Mouse (Mus musculus): ENCODE data around the gene 2810004N23Rik. TPM values are rescaled to one million over a fixed set of nuclear protein-coding genes. Genes with fewer than 3 reads are reported as not detected.

2810004N23Rik gene
- polyA plus RNA-seq, 1 experiment: 5.4 TPM

DNA sequence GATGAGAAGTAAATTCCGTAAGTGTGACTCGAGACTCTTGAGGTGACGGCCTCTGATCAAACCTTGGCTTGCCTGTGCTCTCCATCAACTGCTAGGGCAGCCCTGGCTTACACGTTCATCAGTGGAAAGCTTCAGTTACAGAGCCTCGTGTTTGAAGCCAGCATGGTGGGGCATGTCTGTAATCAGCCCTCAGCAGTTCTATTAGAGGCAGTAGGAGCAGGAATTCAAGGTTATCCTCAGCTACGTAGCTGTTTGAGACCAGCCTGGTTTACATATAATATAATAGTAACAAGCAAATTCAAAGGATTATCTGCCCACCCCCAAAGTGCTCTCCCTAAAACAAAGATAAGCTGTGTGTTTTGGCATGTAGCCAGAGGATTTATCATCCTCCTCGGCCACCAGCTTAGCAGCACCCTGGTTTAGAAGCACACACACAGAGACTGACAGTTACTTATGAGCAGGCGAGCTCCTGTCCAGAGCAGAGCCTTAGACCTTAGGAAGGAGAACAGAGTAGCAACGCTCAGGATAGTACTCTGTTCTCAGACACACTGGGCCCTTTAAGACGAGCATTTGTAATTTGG lies 16.1 kb upstream of the 2810004N23Rik start:
- H3K36me3 ChIP-seq (ENCODE audit: control insufficient read depth, insufficient read depth, low read length): peaks cover 71% of the 10 kb centered on the region
- no peak overlapping the region for H3K27ac ChIP-seq (ENCODE audit: insufficient read depth, low read depth, low read length)
- no peaks in the 10 kb centered on the region for H3K27me3 ChIP-seq (ENCODE audit: control insufficient read depth, insufficient read depth, low read length)
- no peaks in the 10 kb centered on the region for H3K4me1 ChIP-seq (ENCODE audit: control insufficient read depth, insufficient read depth, insufficient read length, low read length)
- TF ChIP-seq CTCF (IDR thresholded peaks at IDR 0.05; ENCODE audit: extremely low read depth, insufficient read length, insufficient replicate concordance, low read depth, low read length) (no peak), POLR2A (IDR thresholded peaks at IDR 0.05; ENCODE audit: low read depth, low read length) (no peak)
- 68% methylated on average over 10 of the region's 10 CpGs for WGBS
- no peak overlapping the region for H3K4me3 ChIP-seq (ENCODE audit: low read depth, low read length)

DNA sequence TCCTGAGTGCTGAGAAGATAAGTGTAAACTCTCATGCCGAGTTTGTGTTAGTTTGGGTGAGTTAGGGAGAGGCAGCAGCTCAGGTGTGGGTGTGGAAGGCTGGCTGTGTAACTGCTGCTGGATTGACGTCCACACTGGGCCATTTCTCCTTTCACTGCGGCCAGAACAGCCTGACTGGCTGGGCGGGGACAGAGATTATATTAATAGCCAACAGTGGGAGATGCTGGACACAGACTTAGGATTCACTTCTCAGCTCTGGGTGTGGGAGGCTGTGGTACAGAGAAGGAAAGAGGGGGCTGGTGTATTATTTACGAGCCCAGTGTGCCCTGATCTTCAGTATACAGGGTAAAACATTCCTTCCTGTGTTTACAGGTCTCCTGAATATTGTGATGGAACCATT lies 15.2 kb upstream of the 2810004N23Rik start:
- H3K27ac ChIP-seq (ENCODE audit: insufficient read depth, low read depth, low read length): no peak overlapping the region
- H3K4me3 ChIP-seq (ENCODE audit: low read depth, low read length): no peak overlapping the region
- WGBS: 80% methylated on average over 5 of the region's 5 CpGs
- H3K36me3 ChIP-seq (ENCODE audit: control insufficient read depth, insufficient read depth, low read length): peaks cover 70% of the 10 kb centered on the region
- no peak for TF ChIP-seq CTCF (IDR thresholded peaks at IDR 0.05; ENCODE audit: extremely low read depth, insufficient read length, insufficient replicate concordance, low read depth, low read length)
- no peaks in the 10 kb centered on the region for H3K4me1 ChIP-seq (ENCODE audit: control insufficient read depth, insufficient read depth, insufficient read length, low read length)
- no peaks in the 10 kb centered on the region for H3K27me3 ChIP-seq (ENCODE audit: control insufficient read depth, insufficient read depth, low read length)

DNA sequence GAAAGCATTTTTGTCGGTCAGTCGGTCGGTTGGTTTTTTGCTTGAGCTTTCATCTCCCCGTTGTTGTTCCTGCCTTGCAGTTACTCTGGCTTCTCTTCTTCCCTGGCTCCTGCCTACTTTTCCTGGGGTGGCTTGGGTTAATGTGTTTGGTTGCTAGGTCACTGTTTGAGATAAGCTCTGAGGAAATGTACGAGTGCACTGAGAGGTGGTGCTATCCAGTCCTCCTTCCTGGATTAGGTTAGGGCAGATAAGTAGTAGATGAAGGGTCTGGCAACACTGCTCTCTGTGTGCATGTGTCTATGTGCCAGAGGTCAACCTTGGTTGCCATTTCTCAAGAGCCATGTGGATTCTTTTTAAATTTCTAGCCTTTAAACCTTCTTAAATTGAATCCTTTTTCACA lies 9.8 kb upstream of the 2810004N23Rik start:
- Histone ChIP-seq H3K27ac (ENCODE audit: insufficient read depth, low read depth, low read length) (no peak overlapping the region), H3K4me3 (ENCODE audit: low read depth, low read length) (no peak overlapping the region), H3K27me3 (ENCODE audit: control insufficient read depth, insufficient read depth, low read length) (no peaks in the 10 kb centered on the region), H3K4me1 (ENCODE audit: control insufficient read depth, insufficient read depth, insufficient read length, low read length) (no peaks in the 10 kb centered on the region), H3K36me3 (ENCODE audit: control insufficient read depth, insufficient read depth, low read length) (peaks cover 43% of the 10 kb centered on the region)
- TF ChIP-seq POLR2A (IDR thresholded peaks at IDR 0.05; ENCODE audit: low read depth, low read length) (no peak), CTCF (IDR thresholded peaks at IDR 0.05; ENCODE audit: extremely low read depth, insufficient read length, insufficient replicate concordance, low read depth, low read length) (no peak)
- 55% methylated on average over 5 of the region's 5 CpGs for WGBS

DNA sequence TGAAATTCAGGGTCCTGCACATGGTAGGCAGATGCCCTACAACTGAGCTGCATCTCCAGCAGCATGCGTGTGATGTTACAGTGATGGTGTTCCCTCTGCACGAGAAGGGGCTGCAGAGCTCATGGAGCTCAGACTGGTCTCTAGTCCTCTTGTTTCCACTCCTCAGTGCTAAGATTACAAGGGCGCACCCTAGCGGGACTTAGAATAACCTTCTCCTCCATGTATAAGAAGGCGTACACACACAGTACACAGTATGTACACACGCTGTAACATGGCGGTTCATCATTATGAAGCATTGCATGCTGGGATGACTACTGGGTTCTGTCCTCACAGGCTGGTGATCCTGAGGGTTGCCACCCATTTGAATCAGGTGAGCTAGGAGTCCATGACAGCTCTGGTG lies 9.2 kb upstream of the 2810004N23Rik start:
- peaks cover 38% of the 10 kb centered on the region for H3K36me3 ChIP-seq (ENCODE audit: control insufficient read depth, insufficient read depth, low read length)

DNA sequence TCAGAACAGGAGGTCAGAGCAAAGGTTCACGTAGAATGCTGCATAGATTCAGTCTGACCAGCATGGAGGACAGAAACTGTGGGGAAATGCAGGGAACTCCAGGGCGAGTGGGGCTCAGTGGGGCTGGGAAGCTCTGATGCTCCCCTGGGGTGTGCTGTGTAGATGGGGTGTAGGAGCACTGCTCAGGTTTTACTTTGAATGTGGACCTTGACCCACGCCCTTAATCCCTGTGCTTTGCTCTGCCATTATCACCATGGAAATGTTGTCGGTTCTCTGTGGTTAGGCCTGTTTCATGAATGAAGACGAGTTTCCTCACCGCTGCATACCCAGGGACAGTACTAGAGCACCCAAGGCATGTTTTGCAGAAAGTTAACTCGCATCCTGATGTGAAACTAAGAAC lies 8.6 kb upstream of the 2810004N23Rik start:
- peaks cover 32% of the 10 kb centered on the region for H3K36me3 ChIP-seq (ENCODE audit: control insufficient read depth, insufficient read depth, low read length)
- WGBS: 82% methylated on average over 7 of the region's 7 CpGs
- H3K4me3 ChIP-seq (ENCODE audit: low read depth, low read length): no peak overlapping the region
- no peak for TF ChIP-seq POLR2A (IDR thresholded peaks at IDR 0.05; ENCODE audit: low read depth, low read length)
- TF ChIP-seq CTCF (IDR thresholded peaks at IDR 0.05; ENCODE audit: extremely low read depth, insufficient read length, insufficient replicate concordance, low read depth, low read length): no peak
- no peaks in the 10 kb centered on the region for H3K27me3 ChIP-seq (ENCODE audit: control insufficient read depth, insufficient read depth, low read length)
- H3K4me1 ChIP-seq (ENCODE audit: control insufficient read depth, insufficient read depth, insufficient read length, low read length): no peaks in the 10 kb centered on the region
- H3K27ac ChIP-seq (ENCODE audit: insufficient read depth, low read depth, low read length): no peak overlapping the region

More for the DNA sequence above, 9.2 kb upstream of the 2810004N23Rik start:
- no peaks in the 10 kb centered on the region for H3K27me3 ChIP-seq (ENCODE audit: control insufficient read depth, insufficient read depth, low read length)
- no peak overlapping the region for H3K27ac ChIP-seq (ENCODE audit: insufficient read depth, low read depth, low read length)
- TF ChIP-seq POLR2A (IDR thresholded peaks at IDR 0.05; ENCODE audit: low read depth, low read length) (no peak), CTCF (IDR thresholded peaks at IDR 0.05; ENCODE audit: extremely low read depth, insufficient read length, insufficient replicate concordance, low read depth, low read length) (no peak)
- H3K4me3 ChIP-seq (ENCODE audit: low read depth, low read length): no peak overlapping the region
- no peaks in the 10 kb centered on the region for H3K4me1 ChIP-seq (ENCODE audit: control insufficient read depth, insufficient read depth, insufficient read length, low read length)
- WGBS: 94% methylated on average over 7 of the region's 7 CpGs

DNA sequence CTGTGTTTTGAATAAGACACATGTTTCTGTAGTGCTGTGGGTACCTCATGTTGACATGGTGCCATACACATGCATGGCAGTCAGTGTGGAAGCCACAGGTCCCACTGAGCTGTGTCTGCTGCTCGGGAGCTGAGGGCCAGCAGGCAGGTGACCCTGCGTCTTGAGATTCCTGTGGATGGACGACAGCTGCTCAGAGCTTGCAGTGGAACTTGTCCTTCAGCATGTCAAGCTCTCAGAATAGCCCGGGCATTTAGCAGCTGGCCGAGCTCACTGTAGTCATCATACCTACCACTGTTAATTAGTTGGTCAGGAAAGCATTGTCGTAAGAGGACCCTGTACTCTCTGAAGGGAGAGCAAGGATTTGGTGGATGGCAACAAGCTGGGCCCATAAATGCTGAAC lies 6.8 kb upstream of the 2810004N23Rik start:
- TF ChIP-seq CTCF (IDR thresholded peaks at IDR 0.05; ENCODE audit: extremely low read depth, insufficient read length, insufficient replicate concordance, low read depth, low read length): no peak
- TF ChIP-seq POLR2A (IDR thresholded peaks at IDR 0.05; ENCODE audit: low read depth, low read length): no peak
- Histone ChIP-seq H3K4me3 (ENCODE audit: low read depth, low read length) (no peak overlapping the region), H3K27me3 (ENCODE audit: control insufficient read depth, insufficient read depth, low read length) (no peaks in the 10 kb centered on the region), H3K27ac (ENCODE audit: insufficient read depth, low read depth, low read length) (no peak overlapping the region), H3K4me1 (ENCODE audit: control insufficient read depth, insufficient read depth, insufficient read length, low read length) (no peaks in the 10 kb centered on the region), H3K36me3 (ENCODE audit: control insufficient read depth, insufficient read depth, low read length) (peaks cover 24% of the 10 kb centered on the region)
- WGBS: 86% methylated on average over 6 of the region's 6 CpGs

DNA sequence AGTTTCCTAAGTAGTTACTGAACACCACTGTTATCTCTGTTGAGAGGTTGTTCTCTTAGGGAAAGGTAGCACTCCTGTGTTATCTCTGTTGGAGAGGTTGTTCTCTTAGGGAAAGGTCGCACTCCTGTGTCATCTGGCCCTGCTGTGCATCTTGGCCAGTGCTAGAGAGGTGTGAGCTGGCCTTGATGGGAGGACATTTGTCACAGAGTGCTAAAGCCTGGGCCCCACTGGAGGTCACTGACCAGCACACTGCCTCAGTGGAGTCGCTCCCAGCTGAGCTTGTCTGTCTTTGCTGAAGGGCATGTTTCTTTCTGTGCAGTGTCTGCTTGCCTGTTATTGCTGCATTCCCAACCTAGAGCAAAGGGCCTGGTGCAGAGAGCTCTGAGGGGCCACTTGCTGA lies 4.2 kb upstream of the 2810004N23Rik start:
- no peak for TF ChIP-seq POLR2A (IDR thresholded peaks at IDR 0.05; ENCODE audit: low read depth, low read length)
- no peak for TF ChIP-seq CTCF (IDR thresholded peaks at IDR 0.05; ENCODE audit: extremely low read depth, insufficient read length, insufficient replicate concordance, low read depth, low read length)
- no peak overlapping the region for H3K4me3 ChIP-seq (ENCODE audit: low read depth, low read length)
- peaks cover 9% of the 10 kb centered on the region; the same call in 1 of the 2 replicates for H3K36me3 ChIP-seq (ENCODE audit: control insufficient read depth, insufficient read depth, low read length)
- 71% methylated on average over 2 of the region's 2 CpGs for WGBS
- no peaks in the 10 kb centered on the region for H3K27me3 ChIP-seq (ENCODE audit: control insufficient read depth, insufficient read depth, low read length)
- no peak overlapping the region for H3K27ac ChIP-seq (ENCODE audit: insufficient read depth, low read depth, low read length)
- peaks cover 4% of the 10 kb centered on the region; the same call in 1 of the 2 replicates for H3K4me1 ChIP-seq (ENCODE audit: control insufficient read depth, insufficient read depth, insufficient read length, low read length)

Data from small intestine, adult 2 months (tissue).